Mouse (Mus musculus) G1E (cell line): ENCODE measurements around the gene Arhgap31. TPM values are rescaled to one million over a fixed set of nuclear protein-coding genes. Genes with fewer than 3 reads are reported as not detected.
"Not testable (repeated sequence)": the region's sequence is repeated elsewhere in the genome, so short reads cannot be mapped to it uniquely, and the experiment has no call there.

Experiments
- ATAC-seq: 2 replicates; pipeline ENCODE4 v1.8.0; 2016; ENCODE audit warnings: mild to moderate bottlenecking; ENCODE audit not compliant: insufficient number of reproducible peaks, poor library complexity, low FRiP score, severe bottlenecking; ENCODE audit errors: extremely low read depth
- DNase-seq: peaks from one replicate; pipeline ENCODE4 v3.0.0; 2012; ENCODE audit warnings: low spot score
- H3K27me3 ChIP-seq: 2 replicates; pipeline ENCODE4 v1.6.1; 2012; ENCODE audit warnings: mild to moderate bottlenecking, low read length, inconsistent platforms; ENCODE audit not compliant: insufficient read depth
- H3K36me3 ChIP-seq: replicated peaks from 2 replicates; pipeline ENCODE3; 2012; ENCODE audit warnings: mild to moderate bottlenecking, inconsistent platforms
- H3K4me1 ChIP-seq: 2 replicates; pipeline ENCODE4 v1.6.1; 2012; ENCODE audit warnings: low read depth, low read length, inconsistent platforms, mixed read lengths; ENCODE audit not compliant: insufficient read depth
- H3K4me3 ChIP-seq: 2 replicates; pipeline ENCODE4 v1.5.1; 2012; ENCODE audit warnings: low read depth, mild to moderate bottlenecking, inconsistent platforms, low read length, moderate library complexity, mixed read lengths
- H3K9me3 ChIP-seq: replicated peaks from 2 replicates; pipeline ENCODE4 v1.6.1; 2012; ENCODE audit warnings: inconsistent platforms
- CTCF ChIP-seq: IDR thresholded peaks from 2 replicates; pipeline ENCODE4 v1.5.1; 2012; ENCODE audit warnings: low read depth, low read length, inconsistent platforms, mixed read lengths
- GATA1 ChIP-seq: IDR thresholded peaks from 2 replicates; pipeline ENCODE4 v1.6.1; 2012; ENCODE audit warnings: borderline replicate concordance, low read length, inconsistent platforms, mixed read lengths
- GATA2 ChIP-seq: IDR thresholded peaks from 2 replicates; pipeline ENCODE4 v1.6.1; 2012; ENCODE audit warnings: low read depth, low read length, inconsistent platforms, borderline replicate concordance
- POLR2AphosphoS5 ChIP-seq: IDR thresholded peaks from 2 replicates; pipeline ENCODE4 v1.6.1; 2012; ENCODE audit warnings: low read depth, low read length, inconsistent platforms; ENCODE audit not compliant: insufficient replicate concordance
- TAL1 ChIP-seq: conservative IDR thresholded peaks from 2 replicates; pipeline ENCODE4 v1.6.1; 2012; ENCODE audit warnings: low read depth, low read length, inconsistent platforms, mixed read lengths
- polyA plus RNA-seq: library from polyadenylated mRNA; stranded (reverse); fragments of >175 nt; gene quantifications from 2 replicates; pipeline ENCODE4 v1.2.3, GENCODE M21; 2012
- total RNA-seq, 2 experiments: library from RNA; stranded (forward) in 1 of 2; stranded (reverse) in 1 of 2; fragments of 200-1000 nt in 1 of 2; fragments of >200 nt in 1 of 2; fragmentation: Nextera tagmentation in 1 of 2; gene quantifications; 2 replicates each; pipeline ENCODE4 v1.2.3; 2014 to 2017

Gene Arhgap31
- total and polyA plus RNA-seq, 3 experiments = 0.01 to 0.16 TPM; not detected in 1

GRCm38 (mm10) chr16:38681313-38681712 is 31.8 kb downstream of the Arhgap31 start:
- Histone ChIP-seq H3K9me3 (no peaks in the 10 kb centered on the region), H3K36me3 (no peaks in the 10 kb centered on the region), H3K4me3 (no peak overlapping the region), H3K4me1 (no peaks in the 10 kb centered on the region), H3K27me3 (no peaks in the 10 kb centered on the region; the same call in 1 of the 2 replicates)
- TF ChIP-seq CTCF (no peak), GATA2 (no peak), GATA1 (no peak), POLR2AphosphoS5 (no peak), TAL1 (no peak)
- DNase-seq (no peak), ATAC-seq (no peak)

DNA sequence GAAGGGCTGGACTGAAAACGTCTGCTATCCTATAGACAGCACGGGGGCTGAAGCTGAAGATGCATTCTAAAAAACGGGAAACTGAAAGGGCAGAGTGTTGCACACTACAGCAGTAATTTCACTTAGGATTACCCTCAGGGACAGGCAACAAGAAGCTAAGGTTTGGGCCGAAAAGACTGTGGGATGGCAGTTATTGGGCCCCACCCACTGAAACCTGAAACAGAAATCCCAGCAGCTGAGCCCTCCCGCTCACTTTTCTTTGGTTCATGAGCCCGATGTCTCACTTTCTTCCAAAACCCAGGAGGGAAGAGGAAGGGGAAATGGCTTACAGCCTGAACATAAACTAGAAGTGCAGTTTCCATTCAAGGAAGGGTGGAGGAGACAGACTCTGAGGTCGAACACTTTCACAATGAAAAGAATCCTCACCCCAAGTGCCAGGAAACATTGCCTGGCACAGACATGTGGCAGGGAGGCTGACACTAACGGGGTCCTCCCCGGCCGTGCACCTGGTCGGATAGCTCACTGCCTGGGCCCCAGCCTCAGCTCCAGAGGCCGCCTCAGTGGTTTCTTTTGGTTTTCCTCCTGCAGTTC is 33.5 kb downstream of the Arhgap31 start:
- H3K9me3 ChIP-seq = no peaks in the 10 kb centered on the region
- no peaks in the 10 kb centered on the region for H3K36me3 ChIP-seq
- TF ChIP-seq POLR2AphosphoS5 (no peak), GATA1 (no peak), TAL1 (no peak), CTCF (no peak), GATA2 (no peak)
- no peaks in the 10 kb centered on the region for H3K4me1 ChIP-seq
- H3K4me3 ChIP-seq = no peak overlapping the region
- H3K27me3 ChIP-seq = no peaks in the 10 kb centered on the region; the same call in 1 of the 2 replicates
- no peak for DNase-seq
- no peak for ATAC-seq

DNA sequence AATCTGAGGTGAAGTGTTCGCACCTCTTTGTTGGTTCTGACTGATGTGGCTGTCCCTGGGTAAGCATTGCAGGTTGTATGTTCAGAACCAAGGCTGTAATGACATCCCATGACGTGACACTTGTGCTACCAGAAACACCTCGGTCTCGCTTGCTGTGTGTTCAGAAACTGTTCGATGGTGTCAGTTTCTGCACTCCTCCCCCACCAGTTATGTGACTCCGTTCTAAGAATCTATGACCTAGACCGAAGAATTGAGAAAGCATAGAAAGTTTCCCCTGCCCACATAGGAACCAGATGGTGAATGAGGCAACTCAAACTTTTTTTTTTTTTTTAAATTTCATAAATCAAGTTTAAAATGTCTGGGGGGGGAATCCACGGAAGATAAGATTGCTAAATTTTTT is 34.2 kb downstream of the Arhgap31 start:
- ATAC-seq = no peak
- no peak for DNase-seq
- H3K36me3 ChIP-seq = no peaks in the 10 kb centered on the region
- no peak overlapping the region for H3K4me3 ChIP-seq
- H3K27me3 ChIP-seq = no peaks in the 10 kb centered on the region; the same call in 1 of the 2 replicates
- no peak for TF ChIP-seq POLR2AphosphoS5
- no peak for TF ChIP-seq TAL1
- TF ChIP-seq GATA2 = no peak
- no peak for TF ChIP-seq CTCF
- TF ChIP-seq GATA1 = no peak
- H3K4me1 ChIP-seq = no peaks in the 10 kb centered on the region
- H3K9me3 ChIP-seq = no peaks in the 10 kb centered on the region

- H3K4me1 ChIP-seq, H3K4me3 ChIP-seq, H3K36me3 ChIP-seq, ATAC-seq, H3K27me3 ChIP-seq, H3K9me3 ChIP-seq, DNase-seq: not testable (repeated sequence)
Measured at GRCm38 (mm10) chr16:38677941-38678340, 35.1 kb downstream of the Arhgap31 start.

- DNase-seq (no peak), ATAC-seq (no peak)
- H3K27me3 ChIP-seq = no peaks in the 10 kb centered on the region; the same call in none of the 2 replicates
- no peaks in the 10 kb centered on the region for H3K36me3 ChIP-seq
- H3K4me3 ChIP-seq = no peak overlapping the region
- TF ChIP-seq TAL1 = no peak
- TF ChIP-seq GATA1 = no peak
- no peaks in the 10 kb centered on the region for H3K4me1 ChIP-seq
- no peaks in the 10 kb centered on the region for H3K9me3 ChIP-seq
Measured at GRCm38 (mm10) chr16:38677171-38677570, 35.9 kb downstream of the Arhgap31 start.

DNA sequence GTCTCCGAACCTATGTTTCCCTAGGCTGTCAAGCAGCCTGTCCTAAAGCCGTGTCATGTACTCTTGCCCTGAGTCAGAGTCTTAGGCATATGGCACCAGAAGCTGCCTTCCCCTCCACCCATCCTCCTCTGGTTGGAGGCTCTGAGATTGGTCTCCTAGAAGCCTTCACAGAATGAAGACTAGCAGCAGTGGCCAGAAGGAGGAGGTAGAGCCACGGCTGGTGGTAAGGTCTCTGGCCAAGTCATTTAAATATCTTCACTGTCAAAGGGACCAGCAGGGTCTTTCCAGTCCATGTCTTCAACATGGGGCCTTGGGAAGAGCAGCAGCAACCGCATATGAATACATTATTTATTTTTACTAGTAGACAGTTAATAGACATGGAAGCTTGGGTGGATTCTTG is 36.4 kb downstream of the Arhgap31 start:
- Histone ChIP-seq H3K4me3 (no peak overlapping the region), H3K36me3 (no peaks in the 10 kb centered on the region), H3K27me3 (no peaks in the 10 kb centered on the region; the same call in none of the 2 replicates), H3K9me3 (no peaks in the 10 kb centered on the region), H3K4me1 (no peaks in the 10 kb centered on the region)
- no peak for DNase-seq
- no peak for ATAC-seq
- no peak for TF ChIP-seq CTCF
- no peak for TF ChIP-seq GATA1
- no peak for TF ChIP-seq POLR2AphosphoS5
- no peak for TF ChIP-seq TAL1
- TF ChIP-seq GATA2 = no peak
